Mouse (Mus musculus): ENCODE measurements around the gene Defb3.

- TF ChIP-seq CTCF (IDR thresholded peaks at IDR 0.05; ENCODE audit: insufficient read depth, low read length) (0 out of 2 replicates have a peak, but pooled peaks have one; percentile 2), POLR2A (IDR thresholded peaks at IDR 0.05; ENCODE audit: borderline replicate concordance, extremely low read depth, low read depth, low read length) (no peak)
Observed at GRCm38 (mm10) chr8:19331836-19332235, 38.7 kb downstream of the Defb3 start.
